9 mouse cellular contexts compared by ENCODE assay signal in the genomic region with DNA sequence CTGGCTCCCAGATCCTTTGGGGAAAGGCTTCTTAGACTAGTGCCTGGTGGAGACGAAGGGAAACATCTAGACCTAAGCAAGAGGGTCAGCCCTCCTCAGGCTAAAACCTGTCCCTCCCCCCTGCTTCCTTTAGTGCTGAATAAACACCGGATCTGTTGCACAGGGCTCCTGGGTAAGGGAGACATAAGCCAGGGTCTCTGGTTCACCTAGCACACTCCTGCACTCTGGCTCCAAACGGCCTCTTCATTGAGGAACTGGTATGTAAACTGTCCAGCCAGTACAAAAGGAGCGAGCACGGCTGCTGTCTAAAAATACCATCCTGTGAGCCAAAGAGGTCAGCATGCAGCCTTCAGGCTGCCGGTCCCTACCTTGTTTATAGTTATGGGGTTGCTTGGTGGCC.
DNase-seq lines count a peak whose midpoint lies in the region; ATAC-seq and TF ChIP-seq lines count a peak whose summit lies in the region.
"Had no signal": no experiment of that assay in that cellular context is flagged by ENCODE, and none has a peak within 500 bp of the region (broad histone marks: within the 10 kb centered on the region; RNA-seq: fewer than 3 reads in every experiment).

No protein-coding gene starts in this region.

- 0 out of 2 replicates have a peak, but pooled peaks have one; percentile 3 for TF ChIP-seq EP300 in lung, postnatal 0 days (IDR thresholded peaks at IDR 0.05)

- H3K36me3 ChIP-seq in embryonic facial prominence, embryonic 11.5 days (replicated peaks; ENCODE audit: control insufficient read depth, insufficient read depth, low read depth, low read length) = no peaks in the 10 kb centered on the region
- no peaks in the 10 kb centered on the region for H3K36me3 ChIP-seq in lung, postnatal 0 days (ENCODE audit: insufficient read depth, low read length)

- ATAC-seq in embryonic facial prominence, embryonic 11.5 days (replicated peaks; ENCODE audit: insufficient number of reproducible peaks, low FRiP score, low TSS enrichment, low read depth) = no peak
- peak; percentile 48 for ATAC-seq in lung, postnatal 0 days

- WGBS in embryonic facial prominence, embryonic 11.5 days = 31% methylated on average over 6 of the region's 6 CpGs
- WGBS in lung, postnatal 0 days = 18% methylated on average over 6 of the region's 6 CpGs

- H3K27ac ChIP-seq in embryonic facial prominence, embryonic 11.5 days (replicated peaks; ENCODE audit: low read depth, low read length) = 0 out of 2 replicates have a peak overlapping the region, but pooled peaks have one; percentile 1
- H3K27ac ChIP-seq in lung, postnatal 0 days (ENCODE audit: low read length) = peak overlapping the region; percentile 71
- H3K27ac ChIP-seq: liver, embryonic 14.5 days had no signal

- DNase-seq in heart, adult 11 months = peak; percentile 95
- DNase-seq in heart, adult 8-10 months (ENCODE audit: low spot score) = no peak
- peak; percentile 13 for DNase-seq in embryonic facial prominence, embryonic 11.5 days (ENCODE audit: low spot score)
- peak; percentile 34 to 41 for DNase-seq in heart, postnatal 36 days
- DNase-seq in lung, postnatal 0 days (ENCODE audit: low spot score) = no peak
- no peak for DNase-seq in testis, postnatal 10 days (ENCODE audit: low spot score)
- DNase-seq in left cerebral cortex, adult 9 months (ENCODE audit: low spot score in 2 of 2) = no peak
- no peak for DNase-seq in urinary bladder, postnatal 14 days (ENCODE audit: low spot score)

- H3K9me3 ChIP-seq in embryonic facial prominence, embryonic 11.5 days (replicated peaks; ENCODE audit: control insufficient read depth, low read length) = no peaks in the 10 kb centered on the region
- H3K9me3 ChIP-seq in lung, postnatal 0 days (ENCODE audit: low read length) = no peaks in the 10 kb centered on the region

- TF ChIP-seq CTCF in lung, postnatal 0 days (IDR thresholded peaks at IDR 0.05) = no peak

- H3K4me2 ChIP-seq in embryonic facial prominence, embryonic 11.5 days (ENCODE audit: low read depth, low read length) = no peak overlapping the region
- no peak overlapping the region for H3K4me2 ChIP-seq in lung, postnatal 0 days (replicated peaks; ENCODE audit: low read depth, low read length)

- intact Hi-C loops in heart, postnatal 36 days (cut with DNase I) = no loop called here

- no peaks in the 10 kb centered on the region for H3K27me3 ChIP-seq in embryonic facial prominence, embryonic 11.5 days (ENCODE audit: control insufficient read depth, insufficient read depth, low read length)
- H3K27me3 ChIP-seq in lung, postnatal 0 days (replicated peaks; ENCODE audit: insufficient read depth, low read length) = no peaks in the 10 kb centered on the region

- H3K4me1 ChIP-seq in embryonic facial prominence, embryonic 11.5 days (ENCODE audit: control insufficient read depth, insufficient read depth, low read length) = 0 out of 2 replicates have a peak, but pooled peaks cover 2% of the 10 kb centered on the region
- H3K4me1 ChIP-seq in lung, postnatal 0 days (ENCODE audit: insufficient read depth, low read depth, low read length) = peaks cover 5% of the 10 kb centered on the region; the same call in 1 of the 2 replicates

- no peak overlapping the region for H3K4me3 ChIP-seq in embryonic facial prominence, embryonic 11.5 days (ENCODE audit: low read depth, low read length)
- H3K4me3 ChIP-seq in lung, postnatal 0 days (ENCODE audit: low read depth, low read length) = no peak overlapping the region

- H3K9ac ChIP-seq in embryonic facial prominence, embryonic 11.5 days (replicated peaks; ENCODE audit: low read length) = no peak overlapping the region; the same call in 1 of the 2 replicates
- no peak overlapping the region for H3K9ac ChIP-seq in lung, postnatal 0 days (replicated peaks; ENCODE audit: low read depth)
- H3K9ac ChIP-seq: liver, embryonic 14.5 days had no signal

Comparison
In these comparisons a context has a peak if more than half of its experiments do, and no peak if none do; other contexts are left out.
1. DNase-seq: peak in heart, adult 11 months (single experiment), embryonic facial prominence, embryonic 11.5 days (single experiment) and heart, postnatal 36 days (2 of 2); none in heart, adult 8-10 months (single experiment), lung, postnatal 0 days (single experiment), testis, postnatal 10 days (single experiment), left cerebral cortex, adult 9 months (0 of 2) and urinary bladder, postnatal 14 days (single experiment).